Mouse (Mus musculus) intestine, postnatal 0 days (tissue): ENCODE data around the gene Gna13. TPM values are rescaled to one million over a fixed set of nuclear protein-coding genes. Genes with fewer than 3 reads are reported as not detected.
A peak's percentile ranks its signal among the peaks of the same experiment; 100 is the strongest.

Experiments
- ATAC-seq: fragments of 200-750 bp; cut with Nextera tagmentation; 2 replicates; pipeline ENCODE4 v1.8.0; 2017; ENCODE audit warnings: mild to moderate bottlenecking, moderate TSS enrichment, moderate library complexity
- H3K27ac ChIP-seq: fragments of 300-500 bp; sonication (generic); 2 replicates; pipeline ENCODE4 v1.5.1; 2014; ENCODE audit warnings: mild to moderate bottlenecking, low read depth, low read length, moderate library complexity
- H3K27me3 ChIP-seq: fragments of 300-500 bp; sonication (generic); replicated peaks from 2 replicates; pipeline ENCODE4 v1.6.1; 2014; ENCODE audit warnings: low read length, mixed read lengths; ENCODE audit not compliant: control insufficient read depth, insufficient read depth
- H3K36me3 ChIP-seq: fragments of 300-500 bp; sonication (generic); 2 replicates; pipeline ENCODE4 v1.6.1; 2014; ENCODE audit warnings: mild to moderate bottlenecking, moderate library complexity; ENCODE audit not compliant: control insufficient read depth, insufficient read depth
- H3K4me1 ChIP-seq: fragments of 300-500 bp; sonication (generic); replicated peaks from 2 replicates; pipeline ENCODE4 v1.6.1; 2014; ENCODE audit warnings: antibody characterized with exemption, low read length, mixed read lengths; ENCODE audit not compliant: control insufficient read depth, insufficient read depth
- H3K4me2 ChIP-seq: fragments of 300-500 bp; sonication (generic); replicated peaks from 2 replicates; pipeline ENCODE4 v1.6.1; 2014; ENCODE audit warnings: low read depth, mild to moderate bottlenecking, moderate library complexity
- H3K4me3 ChIP-seq: fragments of 300-500 bp; sonication (generic); 2 replicates; pipeline ENCODE4 v1.5.1; 2014; ENCODE audit warnings: low read depth, low read length
- H3K9ac ChIP-seq: fragments of 300-500 bp; sonication (generic); 2 replicates; pipeline ENCODE4 v1.6.1; 2014; ENCODE audit warnings: mild to moderate bottlenecking, low read depth, low read length
- H3K9me3 ChIP-seq: fragments of 300-500 bp; sonication (generic); 2 replicates; pipeline ENCODE4 v1.6.1; 2016; ENCODE audit warnings: mixed run types; ENCODE audit not compliant: control insufficient read depth
- CTCF ChIP-seq: sonication (generic); IDR thresholded peaks from 2 replicates; pipeline ENCODE4 v1.5.1; 2016; ENCODE audit warnings: low read depth, mild to moderate bottlenecking, control low read depth, antibody characterized with exemption, moderate library complexity
- WGBS: fragments of 180-500 bp; shearing (Covaris S2); extraction: QIAGEN DNeasy Blood & Tissue Kit; methylation state at CpG from one replicate; pipeline ENCODE4 v1.1.7; 2014; 5-methylcytosine and 5-hydroxymethylcytosine counted together
- polyA plus RNA-seq: library from polyadenylated mRNA; unstranded; fragments of >200 nt; fragmentation: Nextera tagmentation; extraction: Ambion mirVana; gene quantifications from 2 replicates; pipeline ENCODE4 v1.2.1, GENCODE M21; 2015

Gna13 gene
- polyA plus RNA-seq, 1 experiment from 2014 or later = 81.7 TPM

DNA sequence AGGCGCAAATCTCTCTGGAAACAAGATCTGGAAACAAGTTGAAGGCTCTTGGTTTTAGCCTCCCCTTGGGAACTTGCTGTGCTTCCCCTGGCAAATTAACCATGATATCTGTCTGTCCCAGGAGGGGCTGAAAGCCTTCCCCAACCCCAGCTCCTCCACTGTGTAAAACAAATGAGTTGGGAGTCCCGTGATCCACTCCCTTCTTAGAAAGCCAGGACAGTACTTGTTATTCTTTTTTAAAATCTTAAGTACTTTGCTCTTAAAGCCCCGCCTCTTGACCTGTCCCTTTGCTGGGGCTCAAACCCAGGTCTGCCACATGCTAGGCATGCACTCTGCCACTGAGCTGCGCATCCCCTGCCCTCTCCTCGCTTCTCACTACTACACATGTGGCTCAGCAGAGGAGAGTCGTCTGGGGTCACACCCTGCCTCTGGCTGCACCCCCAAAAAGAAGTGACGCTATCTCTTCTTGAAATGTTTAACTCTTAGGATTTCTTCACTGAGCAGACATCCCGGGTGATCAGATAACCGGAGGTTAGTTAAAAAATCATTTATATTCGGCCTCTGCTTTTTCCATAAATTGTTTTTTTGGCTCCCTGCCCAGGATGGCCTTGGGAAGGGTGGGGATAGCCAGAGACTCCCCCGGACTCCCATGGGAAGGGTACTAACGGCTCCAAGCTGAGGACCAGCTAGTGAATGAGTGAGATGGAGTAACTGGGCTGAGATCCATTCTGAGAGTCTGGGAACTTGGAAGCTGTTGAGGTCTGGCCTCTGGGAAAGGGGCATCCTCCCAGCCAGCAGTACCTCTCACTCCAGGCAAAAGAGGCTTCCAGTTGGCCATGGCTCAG lies 9.0 kb upstream of the Gna13 start:
- Histone ChIP-seq H3K36me3 (no peaks in the 10 kb centered on the region), H3K27me3 (no peaks in the 10 kb centered on the region), H3K27ac (peak overlapping the region; percentile 30; the same call in 1 of the 2 replicates), H3K4me1 (peaks cover 13% of the 10 kb centered on the region), H3K4me3 (no peak overlapping the region), H3K9me3 (no peaks in the 10 kb centered on the region), H3K4me2 (no peak overlapping the region; the same call in 1 of the 2 replicates), H3K9ac (no peak overlapping the region)
- ATAC-seq = no peak
- TF ChIP-seq CTCF = no peak
- 27% methylated on average over 12 of the region's 12 CpGs for WGBS

DNA sequence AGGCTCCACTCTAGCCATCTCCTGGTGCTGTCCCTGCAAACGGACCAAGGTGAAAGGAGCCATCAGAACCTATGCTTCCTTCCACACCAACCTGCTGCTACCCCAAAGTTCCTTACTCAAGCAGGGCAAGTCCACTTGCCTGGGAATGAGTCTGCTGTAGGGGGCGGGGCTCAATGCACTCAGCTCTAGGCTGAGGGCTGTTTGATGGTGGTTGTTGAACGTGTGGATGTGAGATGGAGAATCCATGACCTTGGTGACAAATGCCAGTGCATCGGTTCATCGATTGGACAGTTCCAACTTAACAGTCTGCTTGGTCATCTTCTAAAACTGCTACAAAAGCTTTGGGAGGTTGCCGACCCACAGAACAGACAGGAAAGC lies 8.4 kb upstream of the Gna13 start:
- no peak overlapping the region for H3K9ac ChIP-seq
- H3K36me3 ChIP-seq = no peaks in the 10 kb centered on the region
- no peaks in the 10 kb centered on the region for H3K9me3 ChIP-seq
- no peak overlapping the region for H3K4me2 ChIP-seq
- WGBS = 82% methylated on average over 6 of the region's 6 CpGs
- 0 out of 2 replicates have a peak overlapping the region, but pooled peaks have one; percentile 30 for H3K27ac ChIP-seq
- no peak for TF ChIP-seq CTCF
- ATAC-seq = no peak
- peaks cover 15% of the 10 kb centered on the region for H3K4me1 ChIP-seq
- no peak overlapping the region for H3K4me3 ChIP-seq
- no peaks in the 10 kb centered on the region for H3K27me3 ChIP-seq

GRCm38 (mm10) chr11:109355771-109356388 lies 6.8 kb upstream of the Gna13 start:
- peaks cover 15% of the 10 kb centered on the region for H3K4me1 ChIP-seq
- H3K9ac ChIP-seq = no peak overlapping the region
- 58% methylated on average over 16 of the region's 16 CpGs for WGBS
- H3K4me2 ChIP-seq = no peak overlapping the region
- no peak for ATAC-seq
- no peak overlapping the region for H3K4me3 ChIP-seq
- H3K27ac ChIP-seq = no peak overlapping the region
- H3K9me3 ChIP-seq = no peaks in the 10 kb centered on the region
- no peaks in the 10 kb centered on the region for H3K27me3 ChIP-seq
- no peaks in the 10 kb centered on the region for H3K36me3 ChIP-seq
- TF ChIP-seq CTCF = no peak

GRCm38 (mm10) chr11:109357171-109357570 lies 5.5 kb upstream of the Gna13 start:
- H3K4me2 ChIP-seq = no peak overlapping the region

DNA sequence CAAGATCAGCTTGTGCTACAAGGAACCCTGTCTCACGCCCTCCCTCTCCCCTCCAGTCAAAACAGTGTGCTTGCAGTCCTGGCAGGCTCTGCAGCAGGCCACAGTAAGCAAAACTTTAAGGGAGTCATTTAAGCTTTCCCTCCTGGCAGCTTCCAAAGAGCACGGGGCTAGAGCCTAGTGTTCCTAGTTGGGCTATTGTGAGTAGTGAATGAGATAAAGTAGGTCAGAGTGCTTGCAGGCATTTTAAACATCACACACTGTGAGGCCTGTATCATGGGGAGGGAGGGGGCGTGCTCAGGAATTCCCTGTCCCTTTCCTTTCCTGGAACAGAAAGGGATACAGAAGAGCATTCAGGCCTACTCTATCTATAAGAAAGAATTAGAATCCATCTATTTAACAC lies 4.1 kb upstream of the Gna13 start:
- Histone ChIP-seq H3K4me3 (no peak overlapping the region), H3K9ac (no peak overlapping the region), H3K9me3 (no peaks in the 10 kb centered on the region), H3K4me1 (peaks cover 11% of the 10 kb centered on the region), H3K4me2 (no peak overlapping the region), H3K27me3 (no peaks in the 10 kb centered on the region), H3K36me3 (no peaks in the 10 kb centered on the region), H3K27ac (peak overlapping the region; percentile 58)
- 36% methylated on average over 3 of the region's 3 CpGs for WGBS
- no peak for TF ChIP-seq CTCF
- ATAC-seq = no peak

More at GRCm38 (mm10) chr11:109357171-109357570, 5.5 kb upstream of the Gna13 start:
- Histone ChIP-seq H3K9me3 (no peaks in the 10 kb centered on the region), H3K27ac (no peak overlapping the region; the same call in 1 of the 2 replicates), H3K4me3 (no peak overlapping the region), H3K27me3 (no peaks in the 10 kb centered on the region), H3K4me1 (peaks cover 15% of the 10 kb centered on the region), H3K36me3 (no peaks in the 10 kb centered on the region), H3K9ac (no peak overlapping the region)
- 67% methylated on average over 5 of the region's 5 CpGs for WGBS
- no peak for ATAC-seq
- no peak for TF ChIP-seq CTCF

DNA sequence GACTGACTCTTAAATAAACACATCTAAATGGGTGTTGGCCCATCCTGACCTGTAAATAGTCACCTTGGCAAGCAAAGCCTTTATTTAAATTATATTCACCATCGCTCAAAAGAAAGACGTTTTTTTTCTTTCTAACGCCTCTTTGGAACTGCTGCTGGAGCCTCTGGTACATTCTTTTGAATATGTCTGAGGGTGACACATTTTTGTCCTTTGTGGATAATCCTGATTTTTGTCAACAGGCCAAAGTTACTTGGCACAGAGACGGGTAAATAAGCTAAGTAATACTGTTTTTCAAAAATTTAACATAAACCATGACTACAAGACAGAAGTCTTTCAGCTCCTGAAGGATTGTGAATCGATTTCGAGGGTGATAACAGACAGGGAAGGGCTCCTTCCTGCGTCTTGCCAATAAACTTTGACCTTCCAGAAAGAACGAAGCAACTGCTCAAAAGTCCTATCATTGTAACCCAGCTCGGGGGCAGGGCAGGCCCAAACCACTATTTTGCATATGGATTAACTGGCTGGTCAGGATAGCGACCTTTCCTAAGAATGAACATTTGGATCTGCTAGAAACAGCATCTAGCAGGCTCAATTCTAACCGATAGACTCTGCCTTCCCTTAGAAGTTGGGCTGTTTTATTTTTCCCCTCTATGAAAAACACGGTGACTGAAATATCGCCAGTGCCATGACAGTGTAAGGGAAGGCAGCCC lies 3.4 kb upstream of the Gna13 start:
- peaks cover 5% of the 10 kb centered on the region; the same call in 1 of the 2 replicates for H3K4me1 ChIP-seq
- 34% methylated on average over 13 of the region's 13 CpGs for WGBS
- TF ChIP-seq CTCF = no peak
- no peak overlapping the region for H3K9ac ChIP-seq
- no peaks in the 10 kb centered on the region for H3K27me3 ChIP-seq
- H3K4me2 ChIP-seq = no peak overlapping the region
- H3K9me3 ChIP-seq = no peaks in the 10 kb centered on the region
- peak overlapping the region; percentile 58; the same call in 1 of the 2 replicates for H3K27ac ChIP-seq
- no peak for ATAC-seq
- no peak overlapping the region for H3K4me3 ChIP-seq
- no peaks in the 10 kb centered on the region for H3K36me3 ChIP-seq
